Mouse (Mus musculus): ENCODE measurements around the gene Zbtb46. TPM values are rescaled to one million over a fixed set of nuclear protein-coding genes. Genes with fewer than 3 reads are reported as not detected.

Zbtb46 gene
- polyA plus RNA-seq, 1 experiment, result 7.5 TPM

- no peak overlapping the region for H3K27ac ChIP-seq (ENCODE audit: insufficient read depth, low read length)
- no peak overlapping the region for H3K4me3 ChIP-seq (ENCODE audit: insufficient read depth, low read length)
- no peaks in the 10 kb centered on the region for H3K4me1 ChIP-seq (ENCODE audit: control insufficient read depth, insufficient read depth, low read length)
- no peak for TF ChIP-seq POLR2A (IDR thresholded peaks at IDR 0.05; ENCODE audit: extremely low read depth, insufficient read depth, low read length)
- TF ChIP-seq CTCF (IDR thresholded peaks at IDR 0.05; ENCODE audit: extremely low read depth, insufficient read depth, low read length), result no peak
These were observed 6.0 kb downstream of the Zbtb46 start for GRCm38 (mm10) chr2:181453274-181453673.

- TF ChIP-seq CTCF (IDR thresholded peaks at IDR 0.05; ENCODE audit: extremely low read depth, insufficient read depth, low read length), result no peak
- TF ChIP-seq POLR2A (IDR thresholded peaks at IDR 0.05; ENCODE audit: extremely low read depth, insufficient read depth, low read length), result no peak
- Histone ChIP-seq H3K4me1 (ENCODE audit: control insufficient read depth, insufficient read depth, low read length) (no peaks in the 10 kb centered on the region), H3K4me3 (ENCODE audit: insufficient read depth, low read length) (no peak overlapping the region), H3K27ac (ENCODE audit: insufficient read depth, low read length) (no peak overlapping the region)
These were observed 7.0 kb downstream of the Zbtb46 start for GRCm38 (mm10) chr2:181452181-181452580.

DNA sequence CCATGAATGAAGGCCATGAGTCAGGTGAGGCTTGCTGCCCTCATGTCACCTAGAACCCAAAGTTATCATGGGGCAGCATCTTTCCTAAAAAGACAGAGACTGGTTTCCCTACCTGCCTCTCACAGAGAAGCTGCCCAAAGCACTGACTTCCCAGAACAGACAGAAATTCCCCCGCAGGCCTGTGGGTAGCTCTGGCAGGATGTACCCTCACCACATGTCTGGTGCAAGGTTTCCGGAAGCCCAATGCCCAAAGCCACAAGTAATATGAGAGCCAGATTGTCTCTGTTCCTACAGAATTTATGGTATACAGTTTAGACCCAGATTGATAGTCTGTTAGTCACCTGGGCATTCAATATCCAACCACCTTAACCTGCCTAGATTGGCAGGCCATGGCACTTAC, 16.2 kb downstream of the Zbtb46 start:
- no peak overlapping the region for H3K4me3 ChIP-seq (ENCODE audit: insufficient read depth, low read length)
- H3K27ac ChIP-seq (ENCODE audit: insufficient read depth, low read length), result no peak overlapping the region
- TF ChIP-seq CTCF (IDR thresholded peaks at IDR 0.05; ENCODE audit: extremely low read depth, insufficient read depth, low read length), result no peak
- TF ChIP-seq POLR2A (IDR thresholded peaks at IDR 0.05; ENCODE audit: extremely low read depth, insufficient read depth, low read length), result no peak
- H3K4me1 ChIP-seq (ENCODE audit: control insufficient read depth, insufficient read depth, low read length), result no peaks in the 10 kb centered on the region

- H3K4me1 ChIP-seq (ENCODE audit: control insufficient read depth, insufficient read depth, low read length), result no peaks in the 10 kb centered on the region
- TF ChIP-seq CTCF (IDR thresholded peaks at IDR 0.05; ENCODE audit: extremely low read depth, insufficient read depth, low read length) (no peak), POLR2A (IDR thresholded peaks at IDR 0.05; ENCODE audit: extremely low read depth, insufficient read depth, low read length) (no peak)
These were observed 21.1 kb downstream of the Zbtb46 start for GRCm38 (mm10) chr2:181438176-181438575.

GRCm38 (mm10) chr2:181436246-181436645, 23.0 kb downstream of the Zbtb46 start:
- TF ChIP-seq CTCF (IDR thresholded peaks at IDR 0.05; ENCODE audit: extremely low read depth, insufficient read depth, low read length), result no peak
- TF ChIP-seq POLR2A (IDR thresholded peaks at IDR 0.05; ENCODE audit: extremely low read depth, insufficient read depth, low read length), result no peak
- Histone ChIP-seq H3K27ac (ENCODE audit: insufficient read depth, low read length) (no peak overlapping the region), H3K4me3 (ENCODE audit: insufficient read depth, low read length) (no peak overlapping the region), H3K4me1 (ENCODE audit: control insufficient read depth, insufficient read depth, low read length) (no peaks in the 10 kb centered on the region)

More at GRCm38 (mm10) chr2:181438176-181438575, 21.1 kb downstream of the Zbtb46 start:
- Histone ChIP-seq H3K27ac (ENCODE audit: insufficient read depth, low read length) (no peak overlapping the region), H3K4me3 (ENCODE audit: insufficient read depth, low read length) (no peak overlapping the region)

- no peak for TF ChIP-seq POLR2A (IDR thresholded peaks at IDR 0.05; ENCODE audit: extremely low read depth, insufficient read depth, low read length)
- no peak for TF ChIP-seq CTCF (IDR thresholded peaks at IDR 0.05; ENCODE audit: extremely low read depth, insufficient read depth, low read length)
- H3K27ac ChIP-seq (ENCODE audit: insufficient read depth, low read length), result no peak overlapping the region
- H3K4me3 ChIP-seq (ENCODE audit: insufficient read depth, low read length), result no peak overlapping the region
- H3K4me1 ChIP-seq (ENCODE audit: control insufficient read depth, insufficient read depth, low read length), result peaks cover 13% of the 10 kb centered on the region
These were observed 35.4 kb downstream of the Zbtb46 start for GRCm38 (mm10) chr2:181423834-181424233.

- no peak overlapping the region for H3K27ac ChIP-seq (ENCODE audit: insufficient read depth, low read length)
- no peak overlapping the region for H3K4me3 ChIP-seq (ENCODE audit: insufficient read depth, low read length)
- TF ChIP-seq POLR2A (IDR thresholded peaks at IDR 0.05; ENCODE audit: extremely low read depth, insufficient read depth, low read length) (no peak), CTCF (IDR thresholded peaks at IDR 0.05; ENCODE audit: extremely low read depth, insufficient read depth, low read length) (no peak)
- peaks cover 13% of the 10 kb centered on the region for H3K4me1 ChIP-seq (ENCODE audit: control insufficient read depth, insufficient read depth, low read length)
These were observed 38.2 kb downstream of the Zbtb46 start for GRCm38 (mm10) chr2:181420903-181421638.

DNA sequence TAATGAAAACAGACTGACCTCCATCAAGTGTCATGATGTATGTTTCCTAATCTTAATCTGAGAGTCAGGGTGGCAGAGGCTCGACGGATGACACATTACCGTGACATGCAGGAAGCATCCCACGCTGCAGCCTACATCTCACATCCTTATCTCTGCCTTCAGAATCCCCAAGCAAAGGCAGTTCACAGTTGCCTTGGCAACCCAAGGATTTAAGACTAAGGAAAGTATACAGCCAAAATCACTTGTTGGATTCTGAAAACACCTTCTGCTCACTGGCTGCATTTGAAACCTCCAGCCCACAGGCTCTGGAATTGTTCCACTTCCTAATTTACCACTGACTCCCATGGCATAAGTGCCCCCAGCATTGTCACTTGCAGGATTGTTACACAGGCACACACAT, 38.8 kb downstream of the Zbtb46 start:
- Histone ChIP-seq H3K4me1 (ENCODE audit: control insufficient read depth, insufficient read depth, low read length) (peaks cover 13% of the 10 kb centered on the region), H3K27ac (ENCODE audit: insufficient read depth, low read length) (no peak overlapping the region), H3K4me3 (ENCODE audit: insufficient read depth, low read length) (no peak overlapping the region)
- TF ChIP-seq CTCF (IDR thresholded peaks at IDR 0.05; ENCODE audit: extremely low read depth, insufficient read depth, low read length) (no peak), POLR2A (IDR thresholded peaks at IDR 0.05; ENCODE audit: extremely low read depth, insufficient read depth, low read length) (no peak)

DNA sequence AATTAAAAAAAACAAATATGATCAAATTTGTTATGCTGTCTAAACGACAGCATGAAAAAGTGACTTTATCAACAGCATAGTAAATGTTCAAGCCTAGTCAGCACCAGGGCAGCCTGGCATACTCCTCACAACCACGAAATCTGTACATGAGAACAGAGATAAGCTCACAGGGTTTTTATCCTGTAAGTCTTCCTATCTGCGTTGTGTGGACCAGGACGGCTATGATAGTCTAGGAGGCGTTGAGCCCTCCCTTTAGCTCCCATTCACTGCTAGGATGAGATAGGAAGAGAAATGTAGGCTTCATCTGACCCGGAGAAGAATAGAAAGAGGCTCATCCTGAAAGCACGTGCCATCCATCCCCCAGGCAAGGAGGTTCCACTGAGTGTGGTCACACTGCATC, 39.9 kb downstream of the Zbtb46 start:
- H3K27ac ChIP-seq (ENCODE audit: insufficient read depth, low read length), result no peak overlapping the region
- no peak for TF ChIP-seq POLR2A (IDR thresholded peaks at IDR 0.05; ENCODE audit: extremely low read depth, insufficient read depth, low read length)
- TF ChIP-seq CTCF (IDR thresholded peaks at IDR 0.05; ENCODE audit: extremely low read depth, insufficient read depth, low read length), result no peak
- H3K4me3 ChIP-seq (ENCODE audit: insufficient read depth, low read length), result no peak overlapping the region
- peaks cover 11% of the 10 kb centered on the region for H3K4me1 ChIP-seq (ENCODE audit: control insufficient read depth, insufficient read depth, low read length)

DNA sequence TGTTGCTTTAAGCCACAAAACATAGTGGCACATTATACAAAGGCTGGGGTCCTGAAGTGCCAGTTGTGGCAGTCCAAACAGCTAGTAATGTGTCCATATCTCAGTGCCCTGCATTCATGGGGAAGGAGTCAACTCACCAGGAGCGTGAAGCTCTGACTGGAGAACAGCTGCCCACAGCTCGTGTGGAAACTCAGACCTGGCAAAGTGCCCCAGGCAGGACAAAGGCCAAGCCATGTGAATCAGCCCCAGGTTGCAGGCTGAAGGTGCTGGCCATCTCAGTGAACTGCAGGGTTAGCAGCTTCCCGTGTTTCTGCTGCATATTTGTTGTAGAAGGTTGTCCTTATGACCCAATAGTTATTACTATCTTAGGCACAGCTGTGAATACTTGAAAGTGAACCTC, 43.3 kb downstream of the Zbtb46 start:
- Histone ChIP-seq H3K4me1 (ENCODE audit: control insufficient read depth, insufficient read depth, low read length) (peaks cover 7% of the 10 kb centered on the region; the same call in 1 of the 2 replicates), H3K4me3 (ENCODE audit: insufficient read depth, low read length) (no peak overlapping the region), H3K27ac (ENCODE audit: insufficient read depth, low read length) (no peak overlapping the region)
- TF ChIP-seq CTCF (IDR thresholded peaks at IDR 0.05; ENCODE audit: extremely low read depth, insufficient read depth, low read length) (no peak), POLR2A (IDR thresholded peaks at IDR 0.05; ENCODE audit: extremely low read depth, insufficient read depth, low read length) (no peak)
